Mouse (Mus musculus): ENCODE measurements around the gene Gpi1. TPM values are rescaled to one million over a fixed set of nuclear protein-coding genes. Genes with fewer than 3 reads are reported as not detected.

Gene Gpi1
- polyA plus RNA-seq, 1 experiment from 2014 or later, result 288 TPM

DNA sequence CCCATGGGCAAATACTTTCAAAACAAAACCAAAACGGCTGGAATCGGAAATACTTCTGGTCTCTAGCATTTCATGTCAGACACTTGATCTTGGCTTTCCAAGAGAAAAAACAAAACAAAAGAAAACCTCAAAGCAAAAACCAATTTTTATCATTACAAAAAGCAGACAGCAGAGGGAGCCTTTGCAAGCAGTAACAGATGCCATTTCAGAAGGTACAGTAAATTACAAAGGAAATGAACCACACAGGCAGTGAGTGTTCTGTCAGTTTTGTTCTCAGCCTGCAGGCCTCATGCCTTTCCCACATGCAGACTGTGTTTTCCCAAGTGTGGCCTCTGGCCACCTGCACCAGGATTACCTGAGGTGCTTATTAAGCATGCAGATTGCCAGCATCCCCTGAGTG, 21.9 kb upstream of the Gpi1 start:
- Histone ChIP-seq H3K4me2 (no peak overlapping the region), H3K4me3 (no peak overlapping the region), H3K9me3 (no peaks in the 10 kb centered on the region), H3K36me3 (peaks cover 54% of the 10 kb centered on the region), H3K27ac (no peak overlapping the region), H3K9ac (no peak overlapping the region), H3K4me1 (no peaks in the 10 kb centered on the region), H3K27me3 (no peaks in the 10 kb centered on the region)
- no peak for ATAC-seq (ENCODE audit: insufficient number of reproducible peaks, low FRiP score, low TSS enrichment, low read depth)
- 58% methylated on average over 2 of the region's 2 CpGs for WGBS

DNA sequence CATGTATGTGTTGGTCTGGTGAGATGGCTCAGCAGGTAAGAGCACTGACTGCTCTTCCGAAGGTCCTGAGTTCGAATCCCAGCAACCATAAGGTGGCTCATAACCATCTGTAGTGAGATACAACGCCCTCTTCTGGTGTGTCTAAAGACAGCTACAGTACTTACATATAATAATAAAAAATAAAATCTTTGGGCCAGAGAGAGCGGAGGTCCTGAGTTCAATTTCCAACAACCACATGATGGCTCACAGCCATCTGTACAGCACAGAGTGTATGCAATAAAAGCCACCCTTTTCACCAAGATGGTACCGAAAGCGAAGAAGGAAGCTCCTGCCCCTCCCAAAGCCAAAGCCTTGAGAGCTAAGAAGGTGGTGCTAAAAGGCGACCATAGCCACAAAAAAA, 20.6 kb upstream of the Gpi1 start, which contains the start of gene Gm6096:
Gene Gm6096 (plus strand): TSS at position 301 of the 400 bp plus-strand sequence.
- Histone ChIP-seq H3K4me1 (no peaks in the 10 kb centered on the region), H3K27ac (no peak within 1 kb of the TSS), H3K4me2 (no peak within 1 kb of the TSS), H3K9me3 (no peaks in the 10 kb centered on the region), H3K9ac (no peak within 1 kb of the TSS), H3K27me3 (no peaks in the 10 kb centered on the region), H3K36me3 (peaks cover 58% of the 10 kb centered on the region), H3K4me3 (no peak within 1 kb of the TSS)
- 93% methylated on average over 7 of the region's 7 CpGs for WGBS
- no peak for ATAC-seq (ENCODE audit: insufficient number of reproducible peaks, low FRiP score, low TSS enrichment, low read depth)

DNA sequence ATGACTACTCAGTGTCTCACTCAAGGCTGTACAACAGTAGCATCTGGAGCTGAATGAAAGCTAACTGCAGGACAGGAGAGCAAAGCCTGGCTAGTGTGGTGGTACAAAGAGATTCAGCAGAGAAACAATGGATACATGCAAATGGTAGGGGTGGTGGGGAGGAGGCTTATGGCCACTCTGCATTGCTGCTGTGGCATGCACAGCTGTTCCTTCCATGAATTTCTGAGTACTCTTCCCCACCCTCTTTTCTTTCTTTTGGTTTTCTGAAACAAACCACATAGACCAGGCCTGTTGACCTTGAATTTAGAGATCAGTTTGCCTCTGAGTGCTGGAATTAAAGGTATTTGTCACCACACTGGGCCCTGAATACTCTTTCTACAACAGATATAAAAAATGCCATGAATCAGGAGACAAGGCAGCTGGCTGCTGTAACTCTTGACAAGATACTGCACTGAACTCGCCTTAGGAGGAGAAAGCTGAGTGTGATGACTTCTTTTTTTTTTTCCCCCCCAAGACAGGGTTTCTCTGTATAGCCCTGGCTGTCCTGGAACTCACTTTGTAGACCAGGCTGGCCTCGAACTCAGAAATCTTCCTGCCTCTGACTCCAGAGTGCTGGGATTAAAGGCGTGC, 16.8 kb upstream of the Gpi1 start:
- H3K4me2 ChIP-seq, result no peak overlapping the region
- no peaks in the 10 kb centered on the region for H3K27me3 ChIP-seq
- no peaks in the 10 kb centered on the region for H3K4me1 ChIP-seq
- 91% methylated on average over 3 of the region's 3 CpGs for WGBS
- no peak overlapping the region for H3K27ac ChIP-seq
- H3K9me3 ChIP-seq, result no peaks in the 10 kb centered on the region
- peaks cover 76% of the 10 kb centered on the region for H3K36me3 ChIP-seq
- no peak overlapping the region for H3K4me3 ChIP-seq
- ATAC-seq (ENCODE audit: insufficient number of reproducible peaks, low FRiP score, low TSS enrichment, low read depth), result no peak
- H3K9ac ChIP-seq, result no peak overlapping the region

DNA sequence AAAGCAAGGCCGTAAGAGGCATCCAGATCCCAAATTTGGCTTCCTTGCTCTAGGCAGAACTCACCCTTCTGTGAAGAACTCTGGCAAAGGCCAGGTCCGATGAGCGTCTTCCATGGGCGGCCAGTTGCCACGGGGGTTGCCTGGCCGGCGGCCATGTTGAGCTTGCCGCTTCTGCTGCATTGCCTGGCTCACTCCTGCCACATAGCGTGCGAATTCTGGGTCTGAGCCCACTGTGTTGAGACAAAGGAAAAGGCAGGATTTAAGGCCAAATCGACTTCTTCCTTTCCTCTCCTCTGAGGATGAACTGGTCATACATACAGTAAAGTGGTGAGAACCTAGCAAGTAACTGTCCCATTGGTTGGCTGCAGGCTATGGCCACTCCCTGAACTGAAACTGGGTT, 12.0 kb upstream of the Gpi1 start:
- Histone ChIP-seq H3K9ac (no peak overlapping the region), H3K27me3 (no peaks in the 10 kb centered on the region), H3K4me2 (no peak overlapping the region), H3K27ac (no peak overlapping the region), H3K9me3 (no peaks in the 10 kb centered on the region), H3K36me3 (peaks cover 83% of the 10 kb centered on the region), H3K4me1 (no peaks in the 10 kb centered on the region), H3K4me3 (no peak overlapping the region)
- no peak for ATAC-seq (ENCODE audit: insufficient number of reproducible peaks, low FRiP score, low TSS enrichment, low read depth)
- WGBS, result 93% methylated on average over 11 of the region's 11 CpGs

DNA sequence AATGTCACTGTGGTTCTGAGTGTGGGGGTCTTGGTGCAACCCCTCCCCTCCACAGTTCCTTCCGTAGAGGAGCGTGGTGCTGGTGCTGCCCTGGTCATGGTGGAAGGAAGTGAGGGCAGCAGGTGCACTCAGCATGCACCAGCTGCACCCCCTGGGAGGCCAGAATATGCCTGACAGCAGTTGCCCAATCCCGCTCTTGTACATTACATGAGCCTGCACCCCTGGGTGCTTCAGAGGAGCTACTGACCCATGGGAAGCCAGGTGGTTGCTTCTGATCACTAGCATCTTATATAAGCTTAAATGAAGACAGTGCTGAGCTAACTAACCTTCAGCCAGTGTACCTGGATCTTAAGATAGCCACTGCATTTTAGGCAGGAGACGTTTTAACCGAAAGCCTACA, 8.0 kb upstream of the Gpi1 start:
- no peak overlapping the region for H3K4me3 ChIP-seq
- no peak overlapping the region for H3K4me2 ChIP-seq
- H3K36me3 ChIP-seq, result peaks cover 63% of the 10 kb centered on the region
- H3K27ac ChIP-seq, result no peak overlapping the region
- WGBS, result 90% methylated on average over 5 of the region's 5 CpGs
- H3K9ac ChIP-seq, result no peak overlapping the region
- H3K9me3 ChIP-seq, result no peaks in the 10 kb centered on the region
- H3K27me3 ChIP-seq, result no peaks in the 10 kb centered on the region
- ATAC-seq (ENCODE audit: insufficient number of reproducible peaks, low FRiP score, low TSS enrichment, low read depth), result no peak
- peaks cover 11% of the 10 kb centered on the region for H3K4me1 ChIP-seq

DNA sequence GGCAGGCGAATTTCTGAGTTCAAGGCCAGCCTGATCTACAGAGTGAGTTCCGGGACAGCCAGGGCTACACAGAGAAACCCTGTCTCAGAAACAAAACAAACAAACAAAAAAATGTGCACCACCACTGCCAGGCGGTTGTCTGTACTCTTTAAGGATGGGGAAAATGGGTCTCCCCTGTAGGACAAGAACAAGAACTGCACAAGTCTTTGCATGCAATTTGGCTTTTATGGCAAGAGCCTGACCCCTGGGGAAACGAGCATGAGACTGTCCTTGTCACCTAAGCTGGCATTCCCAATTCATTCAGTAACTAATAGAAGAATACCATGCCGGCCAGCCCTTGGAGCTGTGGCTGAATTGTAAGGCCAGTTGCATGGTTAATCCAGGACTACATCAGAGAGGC, 5.5 kb upstream of the Gpi1 start:
- no peak overlapping the region for H3K9ac ChIP-seq
- peaks cover 42% of the 10 kb centered on the region for H3K36me3 ChIP-seq
- no peak overlapping the region for H3K27ac ChIP-seq
- H3K9me3 ChIP-seq, result no peaks in the 10 kb centered on the region
- WGBS, result 85% methylated on average over 5 of the region's 5 CpGs
- no peak overlapping the region for H3K4me3 ChIP-seq
- no peak overlapping the region for H3K4me2 ChIP-seq
- H3K4me1 ChIP-seq, result peaks cover 13% of the 10 kb centered on the region
- no peaks in the 10 kb centered on the region for H3K27me3 ChIP-seq
- ATAC-seq (ENCODE audit: insufficient number of reproducible peaks, low FRiP score, low TSS enrichment, low read depth), result no peak

DNA sequence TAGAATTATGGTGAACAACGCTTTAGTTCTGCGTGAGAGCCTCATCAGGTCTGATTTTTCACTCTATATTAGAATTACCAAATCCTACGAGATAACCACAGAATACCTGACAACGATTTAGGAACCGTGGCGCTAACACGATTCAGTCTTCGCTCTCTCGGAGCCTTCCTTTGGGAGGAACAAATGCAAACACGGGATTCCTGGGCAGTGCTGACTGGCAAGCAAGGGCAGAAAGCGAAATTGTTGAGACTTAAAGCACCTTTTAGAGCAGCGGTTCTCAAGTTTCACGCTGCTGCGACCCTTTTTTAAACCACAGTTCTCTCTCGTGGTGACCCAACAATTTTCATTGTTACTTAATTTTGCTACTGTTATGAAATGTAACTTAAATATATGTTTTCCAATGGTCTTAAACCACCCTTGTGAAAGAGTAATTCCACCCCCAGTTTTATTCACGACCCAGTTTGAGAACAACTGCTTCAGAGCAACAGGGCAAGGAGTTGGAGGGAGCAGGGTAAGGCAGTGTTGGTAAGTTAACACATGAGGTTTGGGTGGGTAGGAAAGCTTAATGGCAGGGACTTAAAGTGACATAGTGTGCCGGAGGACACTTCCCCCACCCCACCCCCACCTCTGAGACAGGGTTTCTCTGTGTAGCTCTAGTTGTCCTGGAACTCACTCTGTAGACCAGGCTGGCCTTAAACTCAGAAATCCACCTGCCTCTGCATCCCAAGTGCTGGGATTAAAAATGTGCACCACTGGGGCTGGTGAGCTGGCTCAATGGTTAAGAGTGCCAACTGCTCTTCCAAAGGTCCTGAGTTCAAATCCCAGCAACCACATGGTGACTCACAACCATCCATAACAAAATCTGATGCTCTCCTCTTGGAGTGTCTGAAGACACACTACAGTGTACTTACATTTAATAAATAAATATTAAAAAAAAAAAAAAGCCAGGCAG, 4.8 kb upstream of the Gpi1 start:
- ATAC-seq (ENCODE audit: insufficient number of reproducible peaks, low FRiP score, low TSS enrichment, low read depth), result no peak

DNA sequence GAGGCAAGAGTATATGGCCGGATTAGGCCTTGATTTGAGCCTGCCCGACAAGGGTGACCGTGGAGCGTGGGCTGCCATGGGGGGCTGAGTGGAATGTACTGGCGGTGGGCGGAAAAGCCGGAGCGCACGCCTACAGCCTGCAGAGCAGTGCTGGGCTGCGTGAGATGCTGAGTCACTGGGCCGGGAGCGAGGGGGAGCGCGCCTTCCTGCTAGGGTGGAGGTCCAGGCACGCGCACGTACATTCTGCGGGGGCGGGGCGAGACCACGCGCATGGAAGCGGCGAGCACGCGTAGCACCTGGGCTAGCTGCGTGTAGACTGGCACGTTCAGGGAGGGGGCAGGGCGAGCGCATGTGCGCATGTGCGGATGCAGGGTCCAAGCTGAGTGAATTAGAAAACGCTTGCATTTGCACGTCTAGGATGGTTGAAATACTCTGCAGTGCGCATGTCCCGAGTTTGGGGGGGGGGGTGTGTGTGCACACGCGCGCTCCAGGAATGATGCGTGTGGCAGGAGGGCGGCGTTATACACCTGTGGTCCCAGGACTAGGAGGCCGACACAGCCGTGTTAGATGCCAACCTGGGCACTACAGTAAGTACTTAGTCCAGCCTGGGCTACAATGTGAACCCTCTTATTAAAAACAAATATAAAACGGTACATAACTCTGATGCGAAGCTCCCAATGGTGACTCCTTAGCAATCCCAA, 3.9 kb upstream of the Gpi1 start:
- no peaks in the 10 kb centered on the region for H3K9me3 ChIP-seq
- peak overlapping the region; percentile 93 for H3K27ac ChIP-seq
- no peaks in the 10 kb centered on the region for H3K27me3 ChIP-seq
- peaks cover 28% of the 10 kb centered on the region for H3K36me3 ChIP-seq
- H3K4me1 ChIP-seq, result peaks cover 21% of the 10 kb centered on the region
- peak; percentile 95 for ATAC-seq (ENCODE audit: insufficient number of reproducible peaks, low FRiP score, low TSS enrichment, low read depth)
- whole genome bisulfite sequencing, result under 1% methylated on average over 44 of the region's 46 CpGs
- H3K4me2 ChIP-seq, result peak overlapping the region; percentile 67
- peak overlapping the region; percentile 51 for H3K4me3 ChIP-seq
- H3K9ac ChIP-seq, result peak overlapping the region; percentile 40

More for the DNA sequence above, 4.8 kb upstream of the Gpi1 start:
- no peaks in the 10 kb centered on the region for H3K9me3 ChIP-seq
- H3K36me3 ChIP-seq, result peaks cover 36% of the 10 kb centered on the region
- H3K4me1 ChIP-seq, result peaks cover 18% of the 10 kb centered on the region
- H3K4me3 ChIP-seq, result peak overlapping the region; percentile 51
- peak overlapping the region; percentile 67 for H3K4me2 ChIP-seq
- 1% methylated on average over 17 of the region's 17 CpGs for WGBS
- H3K9ac ChIP-seq, result peak overlapping the region; percentile 40; the same call in 1 of the 2 replicates
- peak overlapping the region; percentile 93 for H3K27ac ChIP-seq
- H3K27me3 ChIP-seq, result no peaks in the 10 kb centered on the region

DNA sequence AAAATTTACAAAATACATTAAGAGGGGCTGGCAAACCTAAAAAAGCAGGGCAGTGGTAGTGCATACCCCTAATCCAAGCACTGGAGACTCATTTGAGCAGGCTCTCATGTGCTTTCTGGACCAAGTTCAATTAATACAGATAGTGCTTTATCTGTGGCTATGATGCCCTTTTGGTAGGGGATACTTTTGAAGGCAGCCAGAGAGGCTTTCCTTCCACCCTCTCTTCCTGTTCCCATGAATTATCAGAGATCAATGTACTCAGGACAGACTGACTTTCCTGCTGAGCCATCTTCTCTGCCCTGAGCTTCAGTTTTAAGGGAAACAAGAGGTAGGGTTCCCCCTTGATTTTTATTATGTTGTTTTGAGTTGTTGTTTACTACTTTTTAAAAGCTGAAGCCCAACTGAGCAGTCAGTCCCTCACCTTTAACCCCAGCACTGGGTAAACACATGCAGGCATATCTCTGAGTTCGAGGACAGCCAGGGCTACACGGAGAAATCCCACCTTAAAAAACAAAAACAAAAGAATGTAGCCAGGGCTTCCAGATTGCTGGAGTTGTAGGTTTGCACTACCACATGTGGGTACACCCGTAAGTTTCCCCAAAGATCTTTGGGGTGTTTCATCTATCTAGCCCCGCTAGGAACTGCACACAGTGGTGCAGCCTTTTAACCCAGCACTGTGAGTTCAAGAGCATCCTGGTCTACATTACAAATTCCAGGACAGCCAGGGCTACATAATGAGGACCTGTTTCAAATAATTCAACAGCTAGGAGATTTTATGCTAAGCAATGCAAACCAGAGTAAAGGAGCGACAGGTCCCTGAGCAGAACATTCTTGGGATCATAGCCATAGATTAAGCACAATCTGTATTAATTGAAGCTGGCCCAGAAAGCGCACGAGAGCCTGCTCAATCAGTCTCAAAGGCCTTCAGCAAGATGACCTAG, 2.9 kb upstream of the Gpi1 start:
- Histone ChIP-seq H3K36me3 (peaks cover 21% of the 10 kb centered on the region), H3K4me2 (peak overlapping the region; percentile 67), H3K4me1 (peaks cover 31% of the 10 kb centered on the region), H3K9ac (0 out of 2 replicates have a peak overlapping the region, but pooled peaks have one; percentile 18), H3K27ac (peak overlapping the region; percentile 93), H3K4me3 (peak overlapping the region; percentile 51), H3K27me3 (no peaks in the 10 kb centered on the region), H3K9me3 (no peaks in the 10 kb centered on the region)
- no peak for ATAC-seq (ENCODE audit: insufficient number of reproducible peaks, low FRiP score, low TSS enrichment, low read depth)
- 41% methylated on average over 7 of the region's 7 CpGs for WGBS

DNA sequence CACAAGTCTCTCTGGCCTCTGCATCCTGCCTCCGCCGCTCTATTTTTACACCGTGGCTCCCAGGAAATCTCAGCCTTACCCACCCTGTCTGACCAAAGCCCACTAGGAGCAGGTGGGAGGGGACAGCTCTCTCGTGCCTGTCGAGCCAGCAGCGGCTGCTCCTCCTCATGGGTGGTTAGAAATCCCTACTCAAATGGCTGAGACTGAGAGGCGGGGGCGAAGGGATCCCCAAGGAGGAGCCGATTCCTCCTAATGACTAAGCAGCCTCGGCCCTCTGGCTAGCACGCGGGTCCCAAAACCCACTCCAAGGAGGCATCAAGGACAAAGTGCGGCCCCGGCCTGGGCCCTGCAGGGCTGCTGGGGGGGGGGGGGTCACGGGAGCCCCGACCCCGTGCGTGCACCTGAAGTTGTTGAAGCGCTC, 435 bp downstream of the Gpi1 start:
- no peaks in the 10 kb centered on the region for H3K9me3 ChIP-seq
- no peak for ATAC-seq (ENCODE audit: insufficient number of reproducible peaks, low FRiP score, low TSS enrichment, low read depth)
- H3K4me3 ChIP-seq, result peak overlapping the region; percentile 80
- H3K4me2 ChIP-seq, result peak overlapping the region; percentile 78
- no peaks in the 10 kb centered on the region for H3K27me3 ChIP-seq
- H3K9ac ChIP-seq, result peak overlapping the region; percentile 87
- WGBS, result 0% methylated on average over 19 of the region's 19 CpGs
- peaks cover 37% of the 10 kb centered on the region for H3K36me3 ChIP-seq
- H3K27ac ChIP-seq, result peak overlapping the region; percentile 90
- H3K4me1 ChIP-seq, result peaks cover 42% of the 10 kb centered on the region

DNA sequence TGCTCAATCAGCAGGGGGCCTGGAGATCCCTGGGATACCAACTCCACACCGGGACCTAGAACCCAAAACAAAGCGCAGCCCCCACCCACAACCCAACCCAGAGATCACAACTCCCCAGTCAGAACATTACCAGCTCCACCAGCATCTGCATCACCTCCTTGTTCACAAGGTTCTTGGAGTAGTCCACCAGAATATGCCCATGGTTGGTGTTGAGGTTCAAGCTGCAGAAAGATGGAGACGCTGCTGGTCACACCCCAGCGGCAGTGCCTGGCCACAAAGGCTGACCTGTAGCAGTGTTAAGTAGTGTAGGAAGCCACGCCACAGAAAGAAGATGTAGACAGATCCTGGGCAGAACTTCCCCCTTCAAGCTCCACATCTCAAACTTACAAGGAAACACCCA, 983 bp downstream of the Gpi1 start:
- WGBS, result 16% methylated on average over 5 of the region's 5 CpGs
- Histone ChIP-seq H3K4me2 (peak overlapping the region; percentile 78), H3K4me3 (peak overlapping the region; percentile 80), H3K9ac (peak overlapping the region; percentile 87), H3K9me3 (no peaks in the 10 kb centered on the region), H3K36me3 (peaks cover 41% of the 10 kb centered on the region), H3K27ac (peak overlapping the region; percentile 90), H3K27me3 (no peaks in the 10 kb centered on the region), H3K4me1 (peaks cover 42% of the 10 kb centered on the region)
- ATAC-seq (ENCODE audit: insufficient number of reproducible peaks, low FRiP score, low TSS enrichment, low read depth), result no peak

Data from limb, embryonic 15.5 days (tissue).